Mouse (Mus musculus) megakaryocyte progenitor cell, adult 5-6 weeks (primary cell): ENCODE data around the gene Lgals1. TPM values are rescaled to one million over a fixed set of nuclear protein-coding genes. Genes with fewer than 3 reads are reported as not detected.
A peak's percentile ranks its signal among the peaks of the same experiment; 100 is the strongest.

Experiments used
- ATAC-seq: replicated peaks from 2 replicates; pipeline ENCODE4 v1.8.0; 2016; ENCODE audit warnings: mild to moderate bottlenecking, moderate TSS enrichment, inconsistent platforms; ENCODE audit not compliant: poor library complexity
- total RNA-seq, 2 experiments: library from RNA; stranded (forward) in 1 of 2; stranded (reverse) in 1 of 2; fragments of 157-497, 149-512 nt in 1 of 2; fragments of 200-1000 nt in 1 of 2; gene quantifications; 2 replicates each; pipeline versions ENCODE4 v1.2.3 to v1.2.4; 2015 to 2017

Lgals1 gene
- total RNA-seq (2015) (480 and 550 TPM in 2 replicates), total RNA-seq (2017) (648 and 851 TPM in 2 replicates)

GRCm38 (mm10) chr15:78926021-78926919 lies at the start of gene Lgals1:
TSS of gene Lgals1 (plus strand) at chr15:78926725.
- ATAC-seq: peak; percentile 24

GRCm38 (mm10) chr15:78876991-78877809 lies 49.3 kb upstream of the Lgals1 start, which contains the start of gene Gga1:
TSS of gene Gga1 (plus strand) at chr15:78877190.
- ATAC-seq: peak; percentile 62

DNA sequence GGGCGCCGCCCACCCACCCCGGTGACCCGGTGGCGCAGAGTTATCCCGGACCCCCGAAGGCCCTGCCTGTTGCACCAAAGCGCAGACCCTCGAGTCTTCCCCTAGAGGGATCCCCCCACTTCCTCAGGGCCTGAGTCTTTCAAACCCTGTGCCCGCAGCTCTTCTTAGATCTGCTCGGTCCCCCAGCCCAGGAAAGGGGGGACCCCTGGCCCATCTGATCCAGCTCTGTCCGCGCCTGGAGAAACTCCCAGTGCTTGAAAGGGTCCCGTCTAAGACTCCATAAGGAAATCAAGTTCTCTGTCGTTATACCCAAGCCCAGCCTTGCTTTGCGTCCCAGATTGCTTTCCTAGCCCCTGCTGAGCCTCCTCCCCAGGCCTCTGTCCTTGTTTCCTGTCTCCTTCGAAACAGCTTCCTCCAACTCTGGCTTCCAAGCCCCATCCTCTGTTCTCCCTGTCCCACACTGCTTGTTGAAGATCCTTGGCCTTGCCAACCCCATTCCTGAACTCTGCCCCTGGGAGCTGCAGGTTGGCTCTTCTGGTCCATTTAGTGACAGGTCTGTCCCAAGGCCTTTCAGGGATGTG lies 48.6 kb upstream of the Lgals1 start:
- ATAC-seq: no peak

DNA sequence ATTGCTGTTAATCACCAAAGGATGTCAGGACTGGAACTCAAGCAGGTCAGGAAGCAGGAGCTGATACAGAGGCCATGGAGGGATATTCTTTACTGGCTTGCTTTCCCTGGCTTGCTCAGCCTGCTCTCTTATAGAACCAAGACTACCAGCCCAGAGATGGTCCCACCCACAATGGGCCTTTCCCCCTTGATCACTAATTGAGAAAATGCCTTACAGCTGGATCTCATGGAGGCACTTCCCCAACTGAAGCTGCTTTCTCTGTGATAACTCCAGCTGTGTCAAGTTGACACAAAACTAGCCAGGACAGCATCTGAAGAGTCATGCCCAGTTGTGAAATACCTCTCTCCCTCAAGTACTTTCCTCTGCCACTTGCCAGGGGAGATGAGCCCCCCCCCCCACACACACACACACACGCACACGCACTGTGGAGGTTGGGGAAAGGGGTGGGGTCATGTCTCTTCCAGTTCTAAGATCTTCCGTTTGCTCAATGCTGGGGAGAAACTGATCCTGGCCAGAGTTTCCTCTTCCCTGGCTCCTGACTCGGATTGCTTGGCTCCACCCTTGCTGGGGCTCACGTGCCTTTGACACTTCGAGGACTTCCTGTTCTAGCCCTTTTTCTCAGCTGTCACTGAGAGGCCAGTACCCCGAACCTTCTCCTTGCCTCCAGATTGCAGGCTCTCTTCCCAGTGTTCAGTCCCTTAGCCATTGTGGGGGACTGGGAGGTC lies 47.6 kb upstream of the Lgals1 start:
- ATAC-seq: peak; percentile 53

GRCm38 (mm10) chr15:78880432-78880831 lies 46.1 kb upstream of the Lgals1 start:
- ATAC-seq: no peak

- no peak for ATAC-seq
Observed at GRCm38 (mm10) chr15:78881828-78882227, 44.7 kb upstream of the Lgals1 start.

GRCm38 (mm10) chr15:78889401-78889853 lies 37.1 kb upstream of the Lgals1 start:
- ATAC-seq: no peak

DNA sequence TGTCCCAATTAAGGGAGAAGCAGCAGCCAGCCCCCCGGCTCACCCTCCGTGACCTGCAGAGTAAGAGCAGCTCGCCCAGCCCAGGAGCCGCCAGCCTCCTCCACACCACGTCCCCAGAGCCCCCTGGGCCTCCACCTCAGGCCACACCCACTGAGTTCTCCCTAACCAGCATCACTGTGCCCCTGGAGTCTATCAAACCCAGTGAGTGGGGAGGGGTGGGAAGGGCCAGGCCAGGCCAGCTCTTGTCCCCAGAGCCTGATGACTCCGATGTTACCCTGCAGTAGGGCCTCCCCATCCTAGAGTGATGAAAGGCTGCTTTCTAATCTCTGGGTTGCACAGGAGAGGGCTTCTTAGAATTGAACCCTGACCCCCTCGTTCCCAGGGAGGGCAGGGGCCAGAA lies 34.1 kb upstream of the Lgals1 start:
- ATAC-seq: no peak

GRCm38 (mm10) chr15:78894726-78895125 lies 31.8 kb upstream of the Lgals1 start:
- peak; percentile 26; the same call in 1 of the 2 replicates for ATAC-seq

DNA sequence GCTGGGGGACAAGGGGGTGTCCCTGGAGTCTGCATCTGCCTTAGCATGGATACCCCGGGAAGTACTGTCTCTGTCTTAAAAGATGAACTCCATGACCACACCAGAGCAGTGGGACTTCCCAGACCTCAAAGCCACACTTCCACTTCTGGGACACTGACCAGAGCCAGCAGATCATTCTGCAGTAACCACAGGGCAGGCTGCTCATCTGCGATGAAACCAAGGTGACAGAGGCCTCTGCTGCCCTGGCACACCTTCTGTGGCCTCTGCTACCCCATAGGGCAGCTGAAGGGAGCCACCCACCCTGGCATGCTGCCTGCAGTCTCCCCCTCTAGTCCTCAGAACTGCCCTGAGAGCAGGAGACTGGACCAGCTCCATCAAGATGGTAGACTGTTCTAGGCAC lies 30.8 kb upstream of the Lgals1 start:
- ATAC-seq: no peak

- ATAC-seq: peak; percentile 29
Observed at GRCm38 (mm10) chr15:78896149-78896548, 30.4 kb upstream of the Lgals1 start.

DNA sequence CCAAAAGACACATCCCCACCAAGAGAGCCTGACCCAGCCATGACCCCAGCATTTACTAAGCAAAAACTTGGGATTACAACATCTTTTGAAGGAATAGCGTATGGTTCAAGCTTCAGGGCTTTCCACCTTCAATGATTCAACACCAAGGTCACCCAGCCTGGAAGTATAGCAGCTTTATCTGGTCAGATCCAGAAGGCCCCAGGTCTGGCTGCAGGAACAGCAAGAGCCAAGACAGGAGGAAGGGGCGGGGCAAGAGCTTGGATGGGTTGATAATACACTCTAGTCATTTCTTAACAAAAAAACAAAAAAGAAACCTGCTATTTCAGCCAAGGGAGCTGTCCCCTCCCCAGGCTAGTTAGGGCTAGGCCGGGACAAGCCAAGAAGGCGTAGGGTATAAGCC lies 29.0 kb upstream of the Lgals1 start:
- ATAC-seq: peak; percentile 18

DNA sequence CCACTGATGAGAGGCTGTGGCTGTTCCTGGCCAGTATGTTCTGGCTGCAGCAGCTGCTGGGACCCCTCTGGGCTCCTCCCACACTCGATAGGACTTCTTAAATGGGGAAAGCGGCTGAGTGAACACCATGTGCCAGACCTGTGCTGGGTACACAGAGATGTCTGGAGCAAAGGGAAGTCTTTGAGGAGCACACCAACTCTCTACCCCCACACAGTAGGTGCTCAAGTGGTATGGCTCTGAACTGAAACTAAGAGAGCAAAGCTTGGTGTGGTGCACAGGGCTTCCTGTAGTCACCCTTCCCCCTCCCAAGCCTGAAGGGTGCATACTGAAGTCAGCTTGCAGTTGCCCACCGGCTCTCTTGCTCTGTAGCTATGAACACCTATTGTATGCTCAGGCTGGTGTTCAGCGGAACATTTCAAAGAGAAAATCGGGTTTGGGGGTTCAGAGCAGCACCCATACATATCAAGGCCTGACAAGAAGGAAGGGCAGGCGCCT lies 28.0 kb upstream of the Lgals1 start:
- no peak for ATAC-seq

- no peak for ATAC-seq
Observed at GRCm38 (mm10) chr15:78899409-78899739, 27.2 kb upstream of the Lgals1 start, which contains the start of gene Gm49510. TSS of gene Gm49510 (plus strand) at chr15:78899667.

DNA sequence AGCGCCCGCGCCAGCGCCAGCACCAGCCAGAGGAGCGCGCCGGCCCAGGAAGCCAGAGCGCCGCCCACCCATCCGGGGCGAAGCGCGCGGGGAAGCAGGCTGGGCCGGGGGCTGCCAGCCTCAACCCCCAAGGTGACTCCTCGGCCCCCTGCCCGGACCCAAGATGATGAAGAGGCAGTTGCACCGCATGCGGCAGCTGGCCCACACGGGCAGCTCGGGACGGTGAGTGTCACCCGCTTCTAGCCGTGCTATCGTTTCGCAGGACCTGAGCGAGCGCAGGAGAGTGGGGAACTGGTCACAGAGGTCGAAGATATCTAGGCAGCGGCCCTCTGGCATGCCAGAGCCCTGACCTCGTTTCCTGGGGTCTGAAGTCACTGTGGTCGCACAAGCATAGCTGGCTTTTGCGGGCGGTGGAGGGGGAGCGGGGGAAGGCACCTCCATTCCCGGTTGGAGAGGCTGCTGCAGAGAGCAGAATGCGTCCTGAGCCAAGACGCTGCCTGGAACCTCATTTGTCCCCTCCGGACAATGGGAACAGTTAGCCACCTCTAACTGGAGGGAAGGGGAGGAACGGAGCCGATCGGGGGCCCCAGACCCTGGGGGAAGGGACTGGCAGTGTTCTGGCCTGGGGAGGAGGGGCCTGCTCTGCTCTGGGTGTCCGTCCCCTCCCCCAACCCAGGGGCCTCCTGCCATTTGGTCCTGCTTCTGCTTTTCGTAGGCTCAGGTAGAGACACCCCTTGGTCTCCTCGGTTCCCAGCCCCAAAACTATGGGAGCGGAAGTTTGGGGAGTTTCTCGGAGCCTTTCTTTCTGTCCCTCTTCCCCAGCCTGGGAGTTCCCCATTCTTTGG lies 26.6 kb upstream of the Lgals1 start, which contains the start of gene Sh3bp1:
Sh3bp1 (plus strand) TSS at position 29 of the 845 bp plus-strand sequence.
- peak; percentile 35 for ATAC-seq

DNA sequence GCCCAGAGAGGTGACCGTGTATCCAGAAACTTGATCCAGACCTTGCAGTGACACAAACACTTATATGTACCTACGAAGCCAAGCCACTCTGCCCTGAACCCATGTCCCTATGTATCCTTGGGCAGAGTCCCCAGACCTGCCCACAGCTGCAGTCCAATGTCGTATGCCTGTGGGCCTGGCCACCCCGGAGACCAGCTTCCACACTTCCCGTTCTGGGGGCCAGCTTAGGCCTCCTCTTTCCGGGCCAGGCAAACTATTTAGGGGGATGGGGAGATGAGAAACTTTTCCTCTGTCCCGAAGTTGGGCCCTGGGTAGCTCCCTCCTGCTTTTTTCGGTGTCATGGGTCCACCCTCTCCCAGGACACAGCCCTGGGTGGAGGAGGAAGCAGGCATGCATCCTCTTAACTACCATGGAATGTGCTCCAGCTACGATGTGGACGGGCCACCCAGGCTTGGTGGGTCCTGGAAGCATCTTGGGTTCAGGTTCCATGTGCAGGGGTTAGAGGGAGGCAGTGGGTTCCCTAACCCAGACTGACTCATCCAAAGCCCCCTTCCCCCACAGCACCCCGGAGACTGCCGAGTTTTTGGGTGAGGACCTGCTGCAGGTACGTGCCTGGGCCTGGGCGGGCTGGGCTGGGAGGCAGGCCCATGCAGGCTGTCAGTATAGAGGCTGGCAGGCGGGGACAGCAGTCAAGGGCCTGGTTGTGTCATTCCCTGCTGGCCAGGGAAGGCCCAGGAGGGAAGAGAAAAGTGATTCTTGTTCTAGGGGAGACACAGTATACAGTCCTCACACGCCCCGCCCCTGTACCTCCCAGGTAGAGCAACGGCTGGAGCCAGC lies 25.7 kb upstream of the Lgals1 start:
- no peak for ATAC-seq

DNA sequence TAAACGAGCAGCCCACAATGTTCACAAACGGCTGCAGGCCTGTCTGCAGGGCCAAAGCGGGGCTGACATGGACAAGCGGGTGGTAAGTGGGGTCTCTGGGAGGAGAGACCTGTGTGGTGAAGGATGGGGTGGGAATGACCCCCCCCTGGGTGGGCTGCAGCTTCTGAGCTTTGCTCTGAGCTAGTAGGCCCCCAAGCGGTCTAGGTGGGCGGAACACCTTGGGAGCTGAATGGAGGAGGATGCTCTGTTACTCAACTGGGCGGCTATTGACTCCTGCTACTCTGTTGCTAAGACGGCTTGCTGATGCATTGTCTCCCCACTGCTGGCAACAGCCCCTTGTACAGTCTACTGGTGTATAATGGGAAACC lies 25.1 kb upstream of the Lgals1 start:
- ATAC-seq: no peak

GRCm38 (mm10) chr15:78903243-78903642 lies 23.3 kb upstream of the Lgals1 start:
- peak; percentile 63 for ATAC-seq

DNA sequence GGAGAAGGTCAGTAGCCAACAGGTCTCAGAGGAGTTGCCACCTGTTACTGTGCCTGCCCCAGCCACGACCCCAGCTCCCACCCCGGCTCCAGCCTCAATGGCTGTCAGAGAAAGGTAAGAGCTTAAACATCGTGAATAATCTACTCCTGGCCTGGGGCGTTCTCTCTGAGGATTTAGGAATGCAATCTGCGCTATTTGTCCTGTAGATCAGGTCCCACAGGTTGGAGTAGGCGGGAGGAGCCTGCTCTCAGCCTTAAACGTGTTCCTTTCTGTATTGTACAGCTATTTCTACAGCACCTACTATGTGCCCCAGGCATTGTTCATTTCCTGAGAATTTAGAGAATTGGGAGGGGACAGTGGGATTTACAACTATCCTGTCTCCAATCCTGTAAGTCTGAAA lies 18.1 kb upstream of the Lgals1 start:
- ATAC-seq: no peak
